Mouse (Mus musculus): Measurements from ENCODE around the gene Plxna4. TPM values are rescaled to one million over a fixed set of nuclear protein-coding genes. Genes with fewer than 3 reads are reported as not detected.

Plxna4 gene
- total and polyA plus RNA-seq, 3 experiments: not detected

DNA sequence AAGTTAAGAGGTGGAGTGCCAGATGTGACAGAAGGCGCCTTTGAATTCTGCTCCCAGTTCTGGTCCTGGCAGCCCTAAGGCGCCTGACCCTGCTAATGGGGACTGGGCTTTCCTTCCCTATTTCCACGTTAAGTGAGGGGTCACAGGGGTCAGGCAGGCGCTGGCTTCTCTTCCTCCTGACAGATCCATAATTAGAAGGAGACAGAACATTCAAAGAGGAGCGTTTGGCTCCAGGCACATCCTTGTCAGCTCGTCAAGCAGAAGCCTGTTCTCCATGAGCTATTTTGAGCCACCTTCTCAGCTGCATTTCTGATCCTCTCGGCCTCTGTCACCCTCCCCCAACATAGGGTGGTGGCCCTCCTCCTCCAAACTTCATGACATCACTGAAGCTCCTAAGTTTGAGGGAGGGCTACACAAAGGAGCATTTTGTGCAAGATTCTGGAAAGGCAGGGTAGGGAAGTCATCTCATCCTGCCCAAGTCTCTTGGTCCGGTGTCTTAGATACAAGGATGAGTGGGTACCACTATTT lies 249.5 kb downstream of the Plxna4 start:
- H3K79me2 ChIP-seq (replicated peaks; ENCODE audit: control insufficient read depth, extremely low read depth, insufficient read depth, poor library complexity, severe bottlenecking): no peaks in the 10 kb centered on the region
- no peak overlapping the region for H3K4me2 ChIP-seq (ENCODE audit: insufficient read depth, low read depth, poor library complexity, severe bottlenecking)
- in situ Hi-C loops (cut with MboI; ENCODE audit: low pct_ligation_motif_present, low pct_unique_long_range_greater_than_20kb, low sequenced_read_pairs): loop anchor here (25.0 kb wide), 1 partner anchor 1949 kb away; no protein-coding TSS in a partner anchor

GRCm38 (mm10) chr6:32331281-32331680 lies 256.7 kb downstream of the Plxna4 start:
- in situ Hi-C loops (cut with MboI; ENCODE audit: low pct_ligation_motif_present, low pct_unique_long_range_greater_than_20kb, low sequenced_read_pairs) (loop anchor here (25.0 kb wide), 1 partner anchor 1956 kb away; no protein-coding TSS in a partner anchor), dilution Hi-C loops (cut with MboI; ENCODE audit: extremely low pct_ligation_motif_present, extremely low pct_unique_long_range_greater_than_20kb, low sequenced_read_pairs) (no loop called here)
- H3K9me3 ChIP-seq (replicated peaks; ENCODE audit: low read length): no peaks in the 10 kb centered on the region
- H3K4me1 ChIP-seq (ENCODE audit: control insufficient read depth in 1 of 2, insufficient read depth in 2 of 2): no peaks in the 10 kb centered on the region
- TF ChIP-seq CTCF (conservative IDR thresholded peaks at IDR 0.05 in 1 of 2, IDR thresholded peaks at IDR 0.05 in 1 of 2; ENCODE audit: low read depth in 2 of 2, low read length in 2 of 2) (no peak), MAZ (IDR thresholded peaks at IDR 0.05; ENCODE audit: low read depth, low read length) (no peak), NRF1 (IDR thresholded peaks at IDR 0.05; ENCODE audit: low read depth, low read length) (no peak), PAX5 (IDR thresholded peaks at IDR 0.05; ENCODE audit: low read length) (no peak), KAT2A (IDR thresholded peaks at IDR 0.05; ENCODE audit: insufficient replicate concordance, low read length) (no peak), ZC3H11A (IDR thresholded peaks at IDR 0.05; ENCODE audit: low read depth, low read length) (no peak), ETS1 (conservative IDR thresholded peaks at IDR 0.05; ENCODE audit: low read depth, low read length) (no peak), TCF12 (IDR thresholded peaks at IDR 0.05; ENCODE audit: low read depth, low read length) (no peak), UBTF (IDR thresholded peaks at IDR 0.05; ENCODE audit: low read depth, low read length) (no peak), RCOR1 (conservative IDR thresholded peaks at IDR 0.05; ENCODE audit: low read depth, low read length) (no peak), NELFE (IDR thresholded peaks at IDR 0.05; ENCODE audit: low read depth, low read length) (no peak), JUN (IDR thresholded peaks at IDR 0.05; ENCODE audit: insufficient read depth, low read depth, low read length) (no peak), E2F4 (IDR thresholded peaks at IDR 0.05; ENCODE audit: insufficient replicate concordance, low read depth, low read length) (no peak)
- H3K4me3 ChIP-seq (replicated peaks in 1 of 3; ENCODE audit: low read depth in 2 of 3, low read length in 2 of 3, poor library complexity in 1 of 3): no peak overlapping the region
- H3K4me2 ChIP-seq (ENCODE audit: insufficient read depth, low read depth, poor library complexity, severe bottlenecking): no peak overlapping the region
- no peak overlapping the region for H3K9ac ChIP-seq (ENCODE audit: insufficient read depth, low read depth)
- H3K27me3 ChIP-seq (replicated peaks): peaks cover 89% of the 10 kb centered on the region
- H3K27ac ChIP-seq (ENCODE audit: insufficient read depth, low read depth): no peak overlapping the region
- H3K79me2 ChIP-seq (replicated peaks; ENCODE audit: control insufficient read depth, extremely low read depth, insufficient read depth, poor library complexity, severe bottlenecking): no peaks in the 10 kb centered on the region
- DNase-seq (ENCODE audit: extremely low read depth): no peak
- H3K36me3 ChIP-seq (replicated peaks in 1 of 2; ENCODE audit: control insufficient read depth in 1 of 2, insufficient read depth in 1 of 2, low read length in 1 of 2): no peaks in the 10 kb centered on the region

More for the DNA sequence above, 249.5 kb downstream of the Plxna4 start:
- no peak for DNase-seq (ENCODE audit: extremely low read depth)
- peaks cover 76% of the 10 kb centered on the region for H3K27me3 ChIP-seq (replicated peaks)
- dilution Hi-C loops (cut with MboI; ENCODE audit: extremely low pct_ligation_motif_present, extremely low pct_unique_long_range_greater_than_20kb, low sequenced_read_pairs): no loop called here
- H3K4me1 ChIP-seq (ENCODE audit: control insufficient read depth in 1 of 2, insufficient read depth in 2 of 2): no peaks in the 10 kb centered on the region
- H3K4me3 ChIP-seq (replicated peaks in 1 of 3; ENCODE audit: low read depth in 2 of 3, low read length in 2 of 3, poor library complexity in 1 of 3): no peak overlapping the region
- no peaks in the 10 kb centered on the region for H3K9me3 ChIP-seq (replicated peaks; ENCODE audit: low read length)
- no peaks in the 10 kb centered on the region for H3K36me3 ChIP-seq (replicated peaks in 1 of 2; ENCODE audit: control insufficient read depth in 1 of 2, insufficient read depth in 1 of 2, low read length in 1 of 2)
- TF ChIP-seq SIN3A (IDR thresholded peaks at IDR 0.05; ENCODE audit: low read length): no peak
- TF ChIP-seq MEF2A (IDR thresholded peaks at IDR 0.05; ENCODE audit: borderline replicate concordance, low read depth, low read length): no peak
- no peak for TF ChIP-seq GABPA (IDR thresholded peaks at IDR 0.05; ENCODE audit: insufficient replicate concordance, low read depth, low read length)
- TF ChIP-seq PAX5 (IDR thresholded peaks at IDR 0.05; ENCODE audit: low read length): no peak
- no peak for TF ChIP-seq CHD1 (IDR thresholded peaks at IDR 0.05; ENCODE audit: low read depth, low read length)
- no peak for TF ChIP-seq KAT2A (IDR thresholded peaks at IDR 0.05; ENCODE audit: insufficient replicate concordance, low read length)
- TF ChIP-seq NRF1 (IDR thresholded peaks at IDR 0.05; ENCODE audit: low read depth, low read length): no peak
- no peak for TF ChIP-seq ETS1 (conservative IDR thresholded peaks at IDR 0.05; ENCODE audit: low read depth, low read length)
- no peak for TF ChIP-seq JUND (conservative IDR thresholded peaks at IDR 0.05; ENCODE audit: low read depth, low read length)
- TF ChIP-seq NELFE (IDR thresholded peaks at IDR 0.05; ENCODE audit: low read depth, low read length): no peak
- no peak for TF ChIP-seq ELF1 (IDR thresholded peaks at IDR 0.05; ENCODE audit: low read depth, low read length)
- no peak for TF ChIP-seq CTCF (conservative IDR thresholded peaks at IDR 0.05 in 1 of 2, IDR thresholded peaks at IDR 0.05 in 1 of 2; ENCODE audit: low read depth in 2 of 2, low read length in 2 of 2)
- TF ChIP-seq SMC3 (IDR thresholded peaks at IDR 0.05; ENCODE audit: low read depth, low read length): no peak
- no peak for TF ChIP-seq RAD21 (IDR thresholded peaks at IDR 0.05; ENCODE audit: low read depth, low read length)
- TF ChIP-seq TBP (conservative IDR thresholded peaks at IDR 0.05; ENCODE audit: low read depth, low read length): no peak
- no peak overlapping the region for H3K27ac ChIP-seq (ENCODE audit: insufficient read depth, low read depth)
- no peak overlapping the region for H3K9ac ChIP-seq (ENCODE audit: insufficient read depth, low read depth)
